Mouse (Mus musculus) spleen, embryonic (tissue): ENCODE results near the gene Rpusd3.

Experiments used
- CTCF ChIA-PET: fragments of 350-600 bp; sonication (Branson Sonifier 250); formaldehyde crosslinking; loops from one replicate; lab custom pipeline; 2022; lab: Charles Lee

The Rpusd3 gene

GRCm38 (mm10) chr6:113388960-113389359 is 30.2 kb downstream of the Rpusd3 start, which contains the start of gene Ttll3:
Gene Ttll3 (plus strand): TSS chr6:113389260.
- CTCF ChIA-PET, result interaction anchor here (0.7 kb wide), 1 partner anchor 55 kb away, joined by 3 read pairs; no protein-coding TSS in a partner anchor

- CTCF ChIA-PET, result no interaction called here
Measured at GRCm38 (mm10) chr6:113386025-113386424, 33.1 kb downstream of the Rpusd3 start.

DNA sequence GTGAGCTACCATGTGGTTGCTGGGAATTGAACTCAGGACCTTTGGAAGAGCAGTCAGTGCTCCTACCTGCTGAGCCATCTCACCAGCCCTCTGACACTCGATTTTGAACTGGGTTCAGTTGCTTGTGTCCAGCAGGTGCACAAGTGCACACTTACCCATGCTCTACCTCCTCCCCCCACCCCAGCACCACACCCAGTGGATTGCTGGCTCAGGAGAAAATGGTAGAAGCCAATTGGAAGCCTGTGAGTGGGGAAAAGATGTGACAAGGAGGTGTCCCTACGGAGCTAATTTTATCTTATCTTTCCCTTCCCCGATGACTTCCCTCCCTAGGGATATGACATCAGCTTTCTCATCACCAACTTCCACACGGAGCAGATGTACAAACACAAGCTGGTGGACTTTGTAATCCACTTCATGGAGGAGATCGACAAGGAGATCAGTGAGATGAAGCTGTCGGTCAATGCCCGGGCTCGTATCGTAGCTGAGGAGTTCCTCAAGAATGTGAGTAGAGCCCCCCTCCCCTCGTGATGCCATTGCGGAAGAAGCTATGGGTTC is 33.9 kb downstream of the Rpusd3 start:
- CTCF ChIA-PET, result no interaction called here

GRCm38 (mm10) chr6:113384351-113384927 is 34.7 kb downstream of the Rpusd3 start:
- CTCF ChIA-PET, result interaction anchor here (0.5 kb wide), 1 partner anchor 592 kb away, joined by 7 read pairs; no protein-coding TSS in a partner anchor

GRCm38 (mm10) chr6:113380480-113380879 is 38.7 kb downstream of the Rpusd3 start:
- CTCF ChIA-PET, result no interaction called here

GRCm38 (mm10) chr6:113379246-113379645 is 39.9 kb downstream of the Rpusd3 start:
- CTCF ChIA-PET, result interaction anchor here (1.1 kb wide), 1 partner anchor 10 kb away, joined by 3 read pairs; no protein-coding TSS in a partner anchor

DNA sequence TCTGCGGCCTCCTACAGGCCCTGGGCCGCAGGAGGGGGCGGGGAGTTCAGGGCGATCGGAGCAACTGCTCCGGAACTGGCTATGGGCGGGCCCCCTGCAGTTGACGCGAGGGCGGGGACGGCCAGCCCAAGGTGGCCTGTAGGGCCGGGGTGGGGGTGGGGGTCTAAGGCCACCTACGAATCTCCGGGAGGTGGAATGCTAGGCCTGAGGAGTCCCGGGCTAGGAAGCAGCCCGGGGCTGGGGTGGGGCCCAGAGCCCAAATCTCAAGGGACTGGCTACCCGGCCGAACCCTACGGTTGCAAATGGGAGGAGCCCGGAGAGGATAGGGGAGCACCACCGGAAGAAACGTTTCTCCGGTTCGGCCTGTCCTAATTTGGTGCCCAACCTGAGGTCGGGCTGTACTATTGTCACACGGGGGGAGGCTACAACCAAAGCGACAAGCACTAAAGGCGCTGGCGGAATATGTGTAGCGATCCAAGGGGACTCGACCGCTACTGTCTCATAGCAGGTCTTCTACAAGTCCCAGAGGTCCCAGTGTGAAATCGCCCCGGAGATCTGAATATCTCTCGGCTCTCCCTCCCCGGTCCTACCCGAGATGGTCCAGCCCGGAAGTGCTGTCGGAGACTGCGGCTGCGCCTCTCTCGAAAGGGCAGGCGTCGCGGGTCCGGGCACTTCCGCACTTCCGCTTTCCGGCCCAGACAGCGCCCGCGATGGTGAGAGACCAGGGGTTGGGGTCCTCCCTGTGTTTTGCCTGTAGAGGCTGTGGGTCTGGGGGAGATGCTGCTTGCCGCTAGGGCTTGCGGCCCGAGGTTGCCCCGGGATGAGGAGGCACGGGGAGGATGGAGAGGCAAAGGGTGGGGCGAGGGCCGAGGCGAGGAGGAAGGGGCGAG is 41.4 kb downstream of the Rpusd3 start, which contains the start of the genes Tada3 and Arpc4:
Gene Tada3 (minus strand): TSS at position 388 of the 890 bp plus-strand sequence.
Gene Arpc4 (plus strand): TSS at position 620 of the 890 bp plus-strand sequence.
- CTCF ChIA-PET, result interaction anchor here (0.6 to 1.1 kb wide), 3 partner anchors 8 to 142 kb away, joined by 3 to 6 read pairs (median 4); no protein-coding TSS in a partner anchor

DNA sequence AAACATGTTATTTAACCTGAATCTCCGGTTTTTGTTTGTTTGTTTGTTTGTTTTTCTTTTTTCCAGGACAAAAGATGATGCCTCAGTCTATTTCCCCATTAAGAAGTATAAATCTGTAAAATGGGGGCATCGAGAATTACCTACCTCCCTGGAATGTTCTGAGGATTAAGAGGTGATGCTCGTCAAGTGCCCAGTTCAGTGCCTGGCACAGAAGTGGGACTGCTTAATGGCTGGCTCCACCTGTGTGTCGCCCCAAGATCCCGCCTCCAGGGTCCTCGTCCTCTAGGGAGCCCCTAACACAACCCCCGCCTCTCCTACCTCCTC is 42.0 kb downstream of the Rpusd3 start:
- CTCF ChIA-PET, result interaction anchor here (0.6 kb wide), 1 partner anchor 141 kb away, joined by 4 read pairs; no protein-coding TSS in a partner anchor

GRCm38 (mm10) chr6:113373491-113373890 is 45.6 kb downstream of the Rpusd3 start:
- CTCF ChIA-PET, result no interaction called here

DNA sequence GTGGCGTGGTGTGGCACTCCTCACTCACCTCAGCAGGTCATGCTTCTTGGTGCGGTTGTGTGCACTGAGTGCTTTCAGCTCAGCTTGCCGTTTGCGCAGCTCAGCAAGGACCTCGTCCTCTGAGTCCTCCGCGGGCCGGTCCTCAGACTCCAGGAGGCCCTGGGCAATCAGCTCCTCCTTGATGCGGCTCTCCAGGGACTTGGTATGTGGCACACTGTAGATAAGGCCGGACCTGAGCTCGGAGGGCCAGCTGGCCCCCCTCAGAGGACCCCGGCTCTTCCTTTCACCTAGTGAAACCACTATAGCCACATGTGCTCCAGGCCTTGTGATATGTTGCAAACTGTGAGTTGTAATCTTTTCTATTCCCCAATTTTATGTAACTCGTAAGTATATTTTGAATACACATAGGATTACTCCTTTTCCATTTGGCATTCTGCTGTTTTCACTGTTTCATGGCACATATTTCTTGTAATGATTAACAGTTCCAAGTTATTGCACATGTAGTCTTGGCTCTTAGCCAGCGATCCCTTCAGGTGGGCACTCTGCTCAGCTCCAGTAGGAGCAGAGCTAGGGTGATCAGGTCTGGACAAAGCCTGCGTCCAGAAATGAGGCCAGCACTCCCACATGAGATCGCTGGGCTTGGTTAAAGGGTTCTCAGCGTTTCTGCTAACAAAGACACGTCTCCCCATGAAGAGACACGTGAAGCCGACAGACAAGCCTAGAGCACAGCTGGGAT is 48.8 kb downstream of the Rpusd3 start:
- CTCF ChIA-PET, result interaction anchor here (1.1 kb wide), 1 partner anchor 8 kb away, joined by 3 read pairs; no protein-coding TSS in a partner anchor

GRCm38 (mm10) chr6:113368577-113368976 is 50.6 kb downstream of the Rpusd3 start:
- CTCF ChIA-PET, result no interaction called here

GRCm38 (mm10) chr6:113368124-113368523 is 51.0 kb downstream of the Rpusd3 start:
- CTCF ChIA-PET, result no interaction called here

GRCm38 (mm10) chr6:113367574-113367973 is 51.6 kb downstream of the Rpusd3 start:
- CTCF ChIA-PET, result no interaction called here

DNA sequence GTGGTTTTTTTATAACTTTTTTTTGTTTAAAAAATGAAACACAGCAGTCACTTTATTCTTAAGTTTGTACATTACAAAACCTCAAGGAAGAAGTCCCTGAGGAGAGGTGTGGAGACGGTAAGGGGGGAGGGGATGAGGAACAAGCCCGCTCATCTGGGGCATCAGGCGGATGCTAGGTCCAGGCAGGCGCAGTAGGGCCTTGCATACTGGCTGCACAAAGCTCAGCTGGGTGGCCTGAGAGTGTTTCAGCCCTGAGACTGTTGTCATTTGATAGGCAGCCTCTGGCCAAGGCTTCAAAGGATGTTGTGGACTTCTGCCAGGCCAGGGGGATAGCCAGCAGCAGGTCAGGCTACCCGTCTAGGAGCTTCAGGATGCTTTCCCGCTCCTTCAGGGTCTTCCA is 52.5 kb downstream of the Rpusd3 start:
- CTCF ChIA-PET, result no interaction called here
